Mouse (Mus musculus): Measurements from ENCODE around the gene Cacna1a. TPM values are rescaled to one million over a fixed set of nuclear protein-coding genes. Genes with fewer than 3 reads are reported as not detected.

Cacna1a gene
- total and polyA plus RNA-seq, 3 experiments: 3.2 to 5.1 TPM; not detected in 1

GRCm38 (mm10) chr8:84593143-84593542, 204.9 kb downstream of the Cacna1a start:
- peaks cover 0 to 3% of the 10 kb centered on the region in 2 experiments; a peak in 1 of 4 replicates for H3K36me3 ChIP-seq (ENCODE audit: control insufficient read depth in 1 of 2, insufficient read depth in 2 of 2, low read length in 2 of 2)
- H3K27ac ChIP-seq (ENCODE audit: control insufficient read depth, low read depth, low read length): no peak overlapping the region
- H3K4me3 ChIP-seq (ENCODE audit: control insufficient read depth in 1 of 2, insufficient read depth in 1 of 2, low read depth in 2 of 2, low read length in 2 of 2): no peak overlapping the region
- TF ChIP-seq ELF1 (IDR thresholded peaks at IDR 0.05; ENCODE audit: low read depth, low read length) (no peak), ZC3H11A (IDR thresholded peaks at IDR 0.05; ENCODE audit: low read depth, low read length) (no peak), RCOR1 (IDR thresholded peaks at IDR 0.05; ENCODE audit: low read depth, low read length) (no peak), MYB (IDR thresholded peaks at IDR 0.05; ENCODE audit: low read depth, low read length) (no peak), CTCF (IDR thresholded peaks at IDR 0.05 in 2 of 3, conservative IDR thresholded peaks at IDR 0.05 in 1 of 3; ENCODE audit: control insufficient read depth in 1 of 3, insufficient read depth in 1 of 3, low read depth in 2 of 3, low read length in 3 of 3, poor library complexity in 1 of 3, severe bottlenecking in 1 of 3) (no peak), KAT2A (conservative IDR thresholded peaks at IDR 0.05; ENCODE audit: low read depth, low read length) (no peak), UBTF (IDR thresholded peaks at IDR 0.05; ENCODE audit: borderline replicate concordance, insufficient read depth, low read depth, low read length) (no peak), HCFC1 (IDR thresholded peaks at IDR 0.05; ENCODE audit: low read depth, low read length) (no peak), CHD2 (IDR thresholded peaks at IDR 0.05; ENCODE audit: low read length) (no peak), MYC (IDR thresholded peaks at IDR 0.05; ENCODE audit: low read depth, low read length) (no peak), RAD21 (IDR thresholded peaks at IDR 0.05; ENCODE audit: low read depth, low read length) (no peak)
- no peaks in the 10 kb centered on the region for H3K27me3 ChIP-seq (ENCODE audit: control insufficient read depth in 1 of 2, insufficient read depth in 2 of 2, low read length in 2 of 2)
- H3K4me1 ChIP-seq (ENCODE audit: control insufficient read depth in 1 of 2, insufficient read depth in 2 of 2, low read length in 2 of 2): peaks cover 2 to 18% of the 10 kb centered on the region in 2 experiments
- H3K9ac ChIP-seq (ENCODE audit: control insufficient read depth, low read depth, low read length, poor library complexity, severe bottlenecking): no peak overlapping the region
- no peak for DNase-seq (ENCODE audit: low read depth, low spot score)
- H3K79me2 ChIP-seq (ENCODE audit: control insufficient read depth, insufficient read depth, low read length, poor library complexity): no peaks in the 10 kb centered on the region
- no peaks in the 10 kb centered on the region for H3K9me3 ChIP-seq (replicated peaks; ENCODE audit: insufficient read depth, low read length)

- no peaks in the 10 kb centered on the region for H3K9me3 ChIP-seq (replicated peaks; ENCODE audit: insufficient read depth, low read length)
- H3K4me1 ChIP-seq (ENCODE audit: control insufficient read depth in 1 of 2, insufficient read depth in 2 of 2, low read length in 2 of 2): peaks cover 0 to 8% of the 10 kb centered on the region in 2 experiments; a peak in 2 of 4 replicates
- H3K79me2 ChIP-seq (ENCODE audit: control insufficient read depth, insufficient read depth, low read length, poor library complexity): no peaks in the 10 kb centered on the region
- no peak overlapping the region for H3K27ac ChIP-seq (ENCODE audit: control insufficient read depth, low read depth, low read length)
- H3K27me3 ChIP-seq (ENCODE audit: control insufficient read depth in 1 of 2, insufficient read depth in 2 of 2, low read length in 2 of 2): no peaks in the 10 kb centered on the region
- H3K9ac ChIP-seq (ENCODE audit: control insufficient read depth, low read depth, low read length, poor library complexity, severe bottlenecking): no peak overlapping the region
- no peak overlapping the region for H3K4me3 ChIP-seq (ENCODE audit: control insufficient read depth in 1 of 2, insufficient read depth in 1 of 2, low read depth in 2 of 2, low read length in 2 of 2)
- TF ChIP-seq ZMIZ1 (IDR thresholded peaks at IDR 0.05; ENCODE audit: low read depth, low read length) (no peak), SMC3 (IDR thresholded peaks at IDR 0.05; ENCODE audit: low read depth, low read length) (peak; percentile 45; the same call in 1 of the 2 replicates), ZKSCAN1 (IDR thresholded peaks at IDR 0.05; ENCODE audit: low read depth, low read length) (no peak), RAD21 (IDR thresholded peaks at IDR 0.05; ENCODE audit: low read depth, low read length) (peak; percentile 41), POLR2A (IDR thresholded peaks at IDR 0.05; ENCODE audit: control insufficient read depth in 1 of 2, insufficient read depth in 1 of 2, low read depth in 1 of 2, low read length in 2 of 2, poor library complexity in 1 of 2) (no peak), CTCF (IDR thresholded peaks at IDR 0.05 in 2 of 3, conservative IDR thresholded peaks at IDR 0.05 in 1 of 3; ENCODE audit: control insufficient read depth in 1 of 3, insufficient read depth in 1 of 3, low read depth in 2 of 3, low read length in 3 of 3, poor library complexity in 1 of 3, severe bottlenecking in 1 of 3) (peak; percentile 86 to 96 (median 88))
- H3K36me3 ChIP-seq (ENCODE audit: control insufficient read depth in 1 of 2, insufficient read depth in 2 of 2, low read length in 2 of 2): 0 out of 4 replicates have a peak, but pooled peaks cover 0 to under 1% of the 10 kb centered on the region in 2 experiments
- peak; percentile 75 for DNase-seq (ENCODE audit: low read depth, low spot score)
These were observed 206.0 kb downstream of the Cacna1a start for GRCm38 (mm10) chr8:84594099-84594780.

All from MEL (cell line).